Mouse (Mus musculus): ENCODE measurements around the gene Sult2a5.

Gene Sult2a5

DNA sequence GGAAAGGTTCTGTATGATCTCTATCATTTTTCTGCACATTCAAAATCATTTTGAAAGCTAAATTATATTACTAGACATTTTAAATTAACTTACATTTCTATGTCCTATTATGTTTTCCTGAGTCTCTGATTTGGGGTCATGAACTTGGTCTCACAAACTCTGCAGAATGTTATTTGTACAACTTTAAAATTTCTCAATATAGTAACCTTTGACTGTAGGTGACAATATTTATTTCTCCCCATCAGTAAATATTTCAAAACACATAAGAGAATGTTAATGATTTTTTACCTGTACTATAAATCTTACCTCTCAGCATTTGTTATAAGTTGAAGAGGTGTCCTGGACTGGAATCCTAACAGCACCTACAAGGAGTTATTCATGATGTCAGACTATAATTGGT, at the start of gene Sult2a5:
Gene Sult2a5, plus strand, starts transcription at position 301 of the 400 bp plus-strand sequence.
- DNase-seq (ENCODE audit: low read depth, low spot score): no peak
